Mouse (Mus musculus) spleen, adult 2 months (tissue): Measurements from ENCODE around the gene Ankzf1.

Source experiments
- CTCF ChIP-seq: fragments of 200-500 bp; IDR thresholded peaks from 2 replicates; pipeline ENCODE4 v1.5.1; 2011; ENCODE audit warnings: mild to moderate bottlenecking, inconsistent platforms; ENCODE audit not compliant: insufficient read depth, insufficient read length, insufficient replicate concordance; ENCODE audit errors: extremely low read depth
- POLR2A ChIP-seq: fragments of 200-500 bp; IDR thresholded peaks from 2 replicates; pipeline ENCODE4 v1.6.1; 2011; ENCODE audit warnings: low read depth, low read length, inconsistent platforms

DNA sequence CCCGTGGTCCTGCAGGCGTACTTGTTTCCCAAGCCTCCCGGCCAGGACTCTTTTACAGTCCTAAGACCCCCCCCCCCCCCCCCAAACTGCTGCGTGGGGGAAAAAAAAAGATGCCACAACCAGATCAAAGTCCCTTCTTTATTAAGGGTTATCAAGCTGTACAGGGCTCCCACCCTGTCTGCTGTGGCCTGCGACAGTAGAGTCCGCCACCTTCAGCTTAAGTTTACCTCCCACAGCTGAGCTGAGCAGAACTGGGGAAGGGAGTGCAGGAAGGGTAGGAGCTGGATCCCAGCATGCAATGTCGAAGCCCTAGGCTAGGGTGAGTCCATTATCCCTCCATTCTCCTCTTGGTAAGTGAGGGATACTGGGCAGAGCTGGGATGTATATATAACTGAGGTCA is 11.2 kb upstream of the Ankzf1 start:
- TF ChIP-seq CTCF, result no peak
- TF ChIP-seq POLR2A, result no peak
